Mouse (Mus musculus) kidney, adult 11 months (tissue): ENCODE data around the gene Ybey.

Source experiments
- DNase-seq: peaks from one replicate; pipeline ENCODE4 v3.0.0; 2022

The Ybey gene

GRCm38 (mm10) chr10:76468203-76469162, at the start of gene Ybey, which contains the start of gene Mcm3ap:
Gene Ybey (minus strand): TSS chr10:76469114.
Gene Mcm3ap (plus strand): TSS chr10:76468927.
- peak; percentile 79 for DNase-seq

- DNase-seq: peak; percentile 60
These were observed 44.2 kb upstream of the Ybey start for GRCm38 (mm10) chr10:76512965-76513583.

GRCm38 (mm10) chr10:76505865-76506264, 37.0 kb upstream of the Ybey start:
- no peak for DNase-seq

GRCm38 (mm10) chr10:76504271-76504943, 35.5 kb upstream of the Ybey start:
- no peak for DNase-seq

GRCm38 (mm10) chr10:76497522-76497921, 28.6 kb upstream of the Ybey start:
- no peak for DNase-seq

GRCm38 (mm10) chr10:76496366-76496765, 27.5 kb upstream of the Ybey start:
- no peak for DNase-seq

GRCm38 (mm10) chr10:76495501-76495900, 26.6 kb upstream of the Ybey start:
- no peak for DNase-seq

GRCm38 (mm10) chr10:76493527-76493926, 24.6 kb upstream of the Ybey start:
- no peak for DNase-seq

- DNase-seq: no peak
These were observed 20.3 kb upstream of the Ybey start for GRCm38 (mm10) chr10:76489205-76489604.

- no peak for DNase-seq
These were observed 19.4 kb upstream of the Ybey start for GRCm38 (mm10) chr10:76488265-76488664.

GRCm38 (mm10) chr10:76486302-76486701, 17.4 kb upstream of the Ybey start:
- no peak for DNase-seq

- no peak for DNase-seq
These were observed 12.6 kb upstream of the Ybey start for GRCm38 (mm10) chr10:76481480-76481879.

GRCm38 (mm10) chr10:76480851-76481250, 11.9 kb upstream of the Ybey start:
- no peak for DNase-seq

- DNase-seq: no peak
These were observed 4.8 kb upstream of the Ybey start for GRCm38 (mm10) chr10:76473759-76474158.

GRCm38 (mm10) chr10:76462721-76463120, 6.2 kb downstream of the Ybey start:
- DNase-seq: no peak

- DNase-seq: no peak
These were observed 6.6 kb downstream of the Ybey start for GRCm38 (mm10) chr10:76462312-76462711.

- DNase-seq: no peak
These were observed 7.7 kb downstream of the Ybey start for GRCm38 (mm10) chr10:76461255-76461654.

- DNase-seq: peak; percentile 30
These were observed 13.6 kb downstream of the Ybey start for GRCm38 (mm10) chr10:76455289-76455688.

GRCm38 (mm10) chr10:76448851-76449250, 20.1 kb downstream of the Ybey start, which contains the start of gene 2610028H24Rik:
Gene 2610028H24Rik (plus strand): TSS chr10:76449081.
- no peak for DNase-seq

GRCm38 (mm10) chr10:76447406-76448229, 21.3 kb downstream of the Ybey start:
- no peak for DNase-seq

GRCm38 (mm10) chr10:76445996-76446681, 22.8 kb downstream of the Ybey start:
- DNase-seq: no peak
